Mouse (Mus musculus) frontal cortex, postnatal 14 days (tissue): Measurements from ENCODE around the gene Pef1.

ENCODE experiments used
- DNase-seq, 2 experiments: peaks; one replicate each; pipeline ENCODE4 v3.0.0; 2022; ENCODE audit warnings: low spot score in 2 of 2

Gene Pef1

GRCm38 (mm10) chr4:130095137-130095536, 7.2 kb upstream of the Pef1 start:
- no peak for DNase-seq

GRCm38 (mm10) chr4:130101183-130101582, 1.2 kb upstream of the Pef1 start:
- DNase-seq, result no peak

- DNase-seq, result no peak
Observed at GRCm38 (mm10) chr4:130103632-130104031, 1.3 kb downstream of the Pef1 start.

- no peak for DNase-seq
Observed at GRCm38 (mm10) chr4:130104584-130104983, 2.2 kb downstream of the Pef1 start.

GRCm38 (mm10) chr4:130107065-130107443, 4.7 kb downstream of the Pef1 start:
- DNase-seq, result no peak

- DNase-seq, result peak; percentile 99 to 100
Observed at GRCm38 (mm10) chr4:130107444-130108131, 5.2 kb downstream of the Pef1 start.

- no peak for DNase-seq
Observed at GRCm38 (mm10) chr4:130108929-130109328, 6.6 kb downstream of the Pef1 start.

- DNase-seq, result no peak
Observed at GRCm38 (mm10) chr4:130109666-130110065, 7.3 kb downstream of the Pef1 start.

GRCm38 (mm10) chr4:130110091-130110490, 7.7 kb downstream of the Pef1 start:
- DNase-seq, result no peak

- no peak for DNase-seq
Observed at GRCm38 (mm10) chr4:130112299-130112698, 9.9 kb downstream of the Pef1 start.

- no peak for DNase-seq
Observed at GRCm38 (mm10) chr4:130112732-130113131, 10.4 kb downstream of the Pef1 start.

- DNase-seq, result no peak
Observed at GRCm38 (mm10) chr4:130120752-130121151, 18.4 kb downstream of the Pef1 start.

- no peak for DNase-seq
Observed at GRCm38 (mm10) chr4:130121560-130121959, 19.2 kb downstream of the Pef1 start.

- no peak for DNase-seq
Observed at GRCm38 (mm10) chr4:130123020-130123419, 20.7 kb downstream of the Pef1 start.

GRCm38 (mm10) chr4:130124110-130124509, 21.8 kb downstream of the Pef1 start:
- no peak for DNase-seq

GRCm38 (mm10) chr4:130125164-130125563, 22.8 kb downstream of the Pef1 start:
- DNase-seq, result no peak

- DNase-seq, result no peak
Observed at GRCm38 (mm10) chr4:130125935-130126334, 23.6 kb downstream of the Pef1 start.

- DNase-seq, result no peak
Observed at GRCm38 (mm10) chr4:130128907-130129306, 26.5 kb downstream of the Pef1 start.

GRCm38 (mm10) chr4:130130082-130130481, 27.7 kb downstream of the Pef1 start:
- DNase-seq, result no peak

- no peak for DNase-seq
Observed at GRCm38 (mm10) chr4:130130641-130131350, 28.4 kb downstream of the Pef1 start.

- DNase-seq, result no peak
Observed at GRCm38 (mm10) chr4:130131448-130132105, 29.2 kb downstream of the Pef1 start.

GRCm38 (mm10) chr4:130133399-130133798, 31.0 kb downstream of the Pef1 start:
- no peak for DNase-seq
